ENCODE assay signal across 14 mouse cellular contexts in the genomic region with DNA sequence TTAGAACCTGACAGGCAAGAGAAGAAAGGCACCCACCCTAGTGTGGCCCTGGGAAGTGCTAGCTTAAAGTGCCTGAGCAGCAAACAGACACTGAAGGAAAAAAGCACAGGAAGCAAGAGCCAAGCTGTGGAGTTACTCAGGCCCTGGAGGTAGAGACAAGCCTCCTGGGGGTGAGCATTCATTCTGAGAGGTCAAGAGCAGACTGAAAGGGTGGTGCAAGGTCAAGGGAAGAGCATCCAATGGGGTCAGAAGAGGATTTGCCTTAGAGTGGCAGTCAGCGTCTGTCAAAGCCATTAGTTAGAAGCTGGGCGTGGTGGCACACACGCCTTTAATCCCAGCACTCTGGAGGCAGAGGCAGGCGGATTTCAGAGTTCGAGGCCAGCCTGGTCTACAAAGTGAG.
"Had no signal": no experiment of that assay in that cellular context is flagged by ENCODE, and none has a peak within 500 bp of the region (broad histone marks: within the 10 kb centered on the region; RNA-seq: fewer than 3 reads in every experiment).

No protein-coding gene starts in this region.

- H3K4me2 ChIP-seq: liver, embryonic 13.5 days; midbrain, embryonic 13.5 days; neural tube, embryonic 13.5 days had no signal

- H3K4me3 ChIP-seq: left cerebral cortex, adult 2 months; liver, embryonic 13.5 days; midbrain, embryonic 13.5 days; myocyte; neural tube, embryonic 13.5 days had no signal

- H3K36me3 ChIP-seq: liver, embryonic 13.5 days; neural tube, embryonic 13.5 days had no signal

- DNase-seq: kidney, postnatal 14 days; kidney, postnatal 4 days; layer of hippocampus, postnatal 36 days; liver, embryonic 13.5 days; lung, adult 2 months; lung, postnatal 14 days; lung, postnatal 4 days; thymus, adult 18-20 months; thymus, postnatal 36 days had no signal

- ATAC-seq: midbrain, embryonic 13.5 days; midbrain, embryonic 16.5 days had no signal

- H3K9me3 ChIP-seq: liver, embryonic 13.5 days; midbrain, embryonic 13.5 days; neural tube, embryonic 13.5 days had no signal

- H3K27me3 ChIP-seq: liver, embryonic 13.5 days; midbrain, embryonic 13.5 days; neural tube, embryonic 13.5 days had no signal

- H3K9ac ChIP-seq: liver, embryonic 13.5 days; midbrain, embryonic 13.5 days; neural tube, embryonic 13.5 days had no signal

- H3K27ac ChIP-seq: left cerebral cortex, adult 2 months; liver, embryonic 13.5 days; midbrain, embryonic 13.5 days; neural tube, embryonic 13.5 days had no signal

- H3K4me1 ChIP-seq: liver, embryonic 13.5 days had no signal
